Mouse (Mus musculus) lung, adult 2 months (tissue): Measurements from ENCODE around the gene Ica1l.
"Not testable (repeated sequence)": the region's sequence is repeated elsewhere in the genome, so short reads cannot be mapped to it uniquely, and the experiment has no call there.

Source experiments
- CTCF ChIP-seq: fragments of 200-500 bp; IDR thresholded peaks from 2 replicates; pipeline ENCODE4 v1.5.1; 2011; ENCODE audit warnings: mild to moderate bottlenecking, low read length, control low read depth; ENCODE audit not compliant: insufficient read depth
- POLR2A ChIP-seq: fragments of 200-500 bp; IDR thresholded peaks from 2 replicates; pipeline ENCODE4 v1.6.1; 2011; ENCODE audit warnings: low read depth, mild to moderate bottlenecking, control low read depth, low read length, borderline replicate concordance; ENCODE audit errors: extremely low read depth

DNA sequence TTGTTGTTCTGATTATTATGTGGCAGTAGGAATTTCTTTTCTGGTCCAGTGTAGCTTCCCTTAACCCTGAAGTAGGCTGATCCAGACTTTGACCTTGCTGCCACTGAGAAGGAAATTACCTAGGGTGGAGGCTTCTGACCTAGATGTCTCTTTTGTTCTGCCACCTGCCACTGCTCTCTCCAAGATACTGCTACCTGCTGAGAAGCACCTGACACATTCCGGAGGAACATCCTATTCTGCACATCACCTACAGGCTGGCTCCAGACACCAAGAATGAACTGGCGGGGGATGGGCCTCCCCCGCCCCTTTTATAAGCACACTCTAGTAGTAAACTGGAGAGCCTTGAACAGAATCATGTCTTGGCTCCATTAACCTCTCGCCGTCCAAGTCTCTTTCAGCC lies 4.5 kb upstream of the Ica1l start:
- not testable (repeated sequence) for TF ChIP-seq CTCF, POLR2A
